ENCODE assay signal across 8 mouse cellular contexts in the genomic region with DNA sequence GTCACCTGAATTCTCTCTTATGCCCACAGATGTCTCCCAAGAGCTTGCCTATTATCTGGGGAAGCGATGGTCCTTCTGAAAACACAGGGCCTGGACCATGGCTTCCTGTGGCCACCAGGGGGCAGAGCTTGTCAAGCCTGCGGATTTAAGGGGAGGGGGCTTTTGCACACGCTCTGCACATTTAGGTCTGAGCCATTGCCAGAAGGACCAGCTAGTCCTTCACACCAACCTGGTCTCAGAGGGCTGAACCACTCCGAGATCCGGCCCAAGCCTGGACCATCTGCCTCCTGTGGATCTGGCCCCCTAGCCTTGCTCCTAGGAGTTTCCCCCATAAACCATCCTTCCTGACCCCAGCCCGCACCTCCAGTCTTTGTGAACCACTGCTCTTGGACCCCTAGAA. TPM values are rescaled to one million over a fixed set of nuclear protein-coding genes. Genes with fewer than 3 reads are reported as not detected.
DNase-seq lines count a peak whose midpoint lies in the region; ATAC-seq and TF ChIP-seq lines count a peak whose summit lies in the region.

No protein-coding gene starts in this region.

- DNase-seq in heart, embryonic 10.5 days (ENCODE audit: low spot score), result no peak
- no peak for DNase-seq in heart, adult 11 months
- peak; percentile 90 for DNase-seq in embryo, embryonic 10.5 days (ENCODE audit: low spot score)
- peak; percentile 91 for DNase-seq in hindbrain, postnatal 0 days (ENCODE audit: low spot score)
- DNase-seq in lung, postnatal 4 days, result peak; percentile 27 to 36
- DNase-seq in testis, postnatal 14 days (ENCODE audit: low spot score), result peak; percentile 58
- no peak for DNase-seq in gastrocnemius, postnatal 25 days

- 0 out of 2 replicates have a peak overlapping the region, but pooled peaks have one; percentile 54 for H3K27ac ChIP-seq in heart, embryonic 10.5 days
- H3K27ac ChIP-seq in hindbrain, postnatal 0 days, result no peak overlapping the region

- H3K4me1 ChIP-seq in heart, embryonic 10.5 days, result peaks cover 45% of the 10 kb centered on the region
- peaks cover 38% of the 10 kb centered on the region for H3K4me1 ChIP-seq in E14TG2a.4 (replicated peaks; ENCODE audit: low read depth, low read length)
- H3K4me1 ChIP-seq in hindbrain, postnatal 0 days (ENCODE audit: insufficient read depth, low read length), result peaks cover 21% of the 10 kb centered on the region

- no peak overlapping the region for H3K9ac ChIP-seq in hindbrain, postnatal 0 days (replicated peaks; ENCODE audit: low read length)

- H3K36me3 ChIP-seq in heart, embryonic 10.5 days, result 0 out of 2 replicates have a peak, but pooled peaks cover 7% of the 10 kb centered on the region
- H3K36me3 ChIP-seq in E14TG2a.4 (ENCODE audit: insufficient read depth, low read length), result peaks cover 23% of the 10 kb centered on the region
- 0 out of 2 replicates have a peak, but pooled peaks cover 3% of the 10 kb centered on the region for H3K36me3 ChIP-seq in hindbrain, postnatal 0 days (ENCODE audit: insufficient read depth, low read length)

- TF ChIP-seq CTCF in E14TG2a.4 (conservative IDR thresholded peaks at IDR 0.05; ENCODE audit: low read length), result peak; percentile 92
- peak; percentile 97 for TF ChIP-seq CTCF in hindbrain, postnatal 0 days (IDR thresholded peaks at IDR 0.05; ENCODE audit: low read depth)

- 11% methylated on average over 6 of the region's 6 CpGs for WGBS in heart, embryonic 10.5 days
- 17% methylated on average over 6 of the region's 6 CpGs for WGBS in hindbrain, postnatal 0 days

- no peaks in the 10 kb centered on the region for H3K9me3 ChIP-seq in heart, embryonic 10.5 days
- H3K9me3 ChIP-seq in E14TG2a.4 (ENCODE audit: low read length), result peaks cover 14% of the 10 kb centered on the region
- H3K9me3 ChIP-seq in hindbrain, postnatal 0 days (ENCODE audit: low read length), result no peaks in the 10 kb centered on the region

- ATAC-seq in hindbrain, postnatal 0 days, result peak; percentile 59

- H3K4me3 ChIP-seq in heart, embryonic 10.5 days, result no peak overlapping the region; the same call in 1 of the 2 replicates
- H3K4me3 ChIP-seq in E14TG2a.4 (replicated peaks; ENCODE audit: low read length), result no peak overlapping the region
- H3K4me3 ChIP-seq in hindbrain, postnatal 0 days (ENCODE audit: low read length), result no peak overlapping the region

- peaks cover 71% of the 10 kb centered on the region for H3K27me3 ChIP-seq in heart, embryonic 10.5 days (ENCODE audit: insufficient read depth, poor library complexity, severe bottlenecking)
- H3K27me3 ChIP-seq in E14TG2a.4 (ENCODE audit: insufficient read depth, low read length), result peaks cover 69% of the 10 kb centered on the region
- peaks cover 3% of the 10 kb centered on the region; the same call in 1 of the 2 replicates for H3K27me3 ChIP-seq in hindbrain, postnatal 0 days (ENCODE audit: insufficient read depth, low read length)

- H3K4me2 ChIP-seq in hindbrain, postnatal 0 days (ENCODE audit: low read depth, low read length), result peak overlapping the region; percentile 17; the same call in 1 of the 2 replicates

RNA-seq across cellular contexts. Expression of gene Artn, which starts 1.3 kb away (rescaled TPM):
- polyA plus RNA-seq in heart, embryonic 10.5 days (2016; fragmentation: Nextera tagmentation; extraction: Ambion mirVana), result 0.85 and 1.3 TPM in 2 replicates
- total RNA-seq in hindbrain, postnatal 0 days (2014; rRNA removed), result 0.65 and 1.0 TPM in 2 replicates
- 0.48 and 0.59 TPM in 2 replicates for polyA plus RNA-seq in hindbrain, postnatal 0 days (2015; fragmentation: Nextera tagmentation; extraction: Ambion mirVana)
- under 1 TPM; 0.18 to 0.48 TPM for total RNA-seq in gastrocnemius, postnatal 25 days (2021)

RNA-seq across cellular contexts. Expression of gene Ipo13, which starts 13.4 kb away (rescaled TPM):
- 45.9 and 57.1 TPM in 2 replicates for polyA plus RNA-seq in heart, embryonic 10.5 days (2016; fragmentation: Nextera tagmentation; extraction: Ambion mirVana)
- total RNA-seq in hindbrain, postnatal 0 days (2014; rRNA removed), result 51.1 and 52.5 TPM in 2 replicates
- 48.7 and 50.0 TPM in 2 replicates for polyA plus RNA-seq in hindbrain, postnatal 0 days (2015; fragmentation: Nextera tagmentation; extraction: Ambion mirVana)
- total RNA-seq in gastrocnemius, postnatal 25 days (2021), result 100 to 1,000 TPM; 218 TPM

RNA-seq across cellular contexts. Expression of gene Dph2, which starts 36.4 kb away (rescaled TPM):
- 17.5 and 19.6 TPM in 2 replicates for polyA plus RNA-seq in heart, embryonic 10.5 days (2016; fragmentation: Nextera tagmentation; extraction: Ambion mirVana)
- 21.2 and 24.8 TPM in 2 replicates for total RNA-seq in hindbrain, postnatal 0 days (2014; rRNA removed)
- 13.5 and 14.1 TPM in 2 replicates for polyA plus RNA-seq in hindbrain, postnatal 0 days (2015; fragmentation: Nextera tagmentation; extraction: Ambion mirVana)
- total RNA-seq in gastrocnemius, postnatal 25 days (2021), result 1 to 10 TPM; 3.3 to 3.4 TPM

RNA-seq across cellular contexts. Expression of gene Atp6v0b, which starts 41.1 kb away (rescaled TPM):
- polyA plus RNA-seq in heart, embryonic 10.5 days (2016; fragmentation: Nextera tagmentation; extraction: Ambion mirVana), result 208 and 209 TPM in 2 replicates
- 579 and 615 TPM in 2 replicates for total RNA-seq in hindbrain, postnatal 0 days (2014; rRNA removed)
- polyA plus RNA-seq in hindbrain, postnatal 0 days (2015; fragmentation: Nextera tagmentation; extraction: Ambion mirVana), result 637 and 643 TPM in 2 replicates
- 10 to 100 TPM; 72.1 to 75.9 TPM for total RNA-seq in gastrocnemius, postnatal 25 days (2021)

RNA-seq across cellular contexts. Expression of gene B4galt2, which starts 44.9 kb away (rescaled TPM):
- polyA plus RNA-seq in heart, embryonic 10.5 days (2016; fragmentation: Nextera tagmentation; extraction: Ambion mirVana), result 14.2 and 17.7 TPM in 2 replicates
- total RNA-seq in hindbrain, postnatal 0 days (2014; rRNA removed), result 286 and 304 TPM in 2 replicates
- polyA plus RNA-seq in hindbrain, postnatal 0 days (2015; fragmentation: Nextera tagmentation; extraction: Ambion mirVana), result 71.5 and 77.0 TPM in 2 replicates
- 1 to 10 TPM; 2.6 to 3.5 TPM for total RNA-seq in gastrocnemius, postnatal 25 days (2021)

Comparison
In these comparisons a context has a peak if more than half of its experiments do, and no peak if none do; other contexts are left out.
1. DNase-seq: peak in embryo, embryonic 10.5 days (single experiment), hindbrain, postnatal 0 days (single experiment), lung, postnatal 4 days (2 of 2) and testis, postnatal 14 days (single experiment); none in heart, embryonic 10.5 days (single experiment), heart, adult 11 months (single experiment) and gastrocnemius, postnatal 25 days (single experiment).